Mouse (Mus musculus): ENCODE measurements around the gene Brdt.

Gene Brdt

DNA sequence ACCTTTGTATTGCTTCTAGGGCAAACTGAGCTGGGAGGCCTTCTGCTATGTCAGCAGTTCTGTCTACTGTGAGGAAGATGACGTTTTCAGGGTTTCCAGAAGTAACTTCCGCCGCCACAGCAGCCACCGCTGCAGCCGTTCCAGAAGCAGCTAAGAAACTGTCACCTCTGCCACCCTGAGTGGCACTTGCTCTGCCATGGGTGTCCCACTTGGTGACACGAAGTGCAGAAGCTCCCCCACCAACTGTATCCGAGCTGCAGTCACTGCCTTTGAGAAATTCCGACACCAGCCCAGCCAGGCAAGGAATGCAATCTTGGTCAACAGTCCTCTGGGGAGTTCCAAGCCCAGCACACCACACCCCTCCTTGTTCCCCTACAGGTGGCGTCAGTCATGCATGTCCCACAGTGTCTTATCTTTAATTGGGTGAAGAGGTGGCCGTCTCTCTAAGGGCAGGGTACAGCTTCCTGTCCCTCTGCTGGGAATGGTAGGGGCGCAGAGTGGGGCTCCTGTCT, 27.6 kb upstream of the Brdt start:
- no peaks in the 10 kb centered on the region for H3K9me3 ChIP-seq (ENCODE audit: low read length)
- H3K4me3 ChIP-seq (replicated peaks; ENCODE audit: low read length), result no peak overlapping the region
- no peaks in the 10 kb centered on the region for H3K36me3 ChIP-seq (ENCODE audit: insufficient read depth, low read length)
- H3K4me1 ChIP-seq (replicated peaks; ENCODE audit: low read depth, low read length), result peaks cover 3% of the 10 kb centered on the region; the same call in 1 of the 2 replicates
- TF ChIP-seq NANOG (IDR thresholded peaks at IDR 0.05; ENCODE audit: borderline replicate concordance, low read length) (no peak), POU5F1 (IDR thresholded peaks at IDR 0.05; ENCODE audit: borderline replicate concordance, low read length) (no peak)
- no peaks in the 10 kb centered on the region for H3K27me3 ChIP-seq (ENCODE audit: insufficient read depth, low read length)

DNA sequence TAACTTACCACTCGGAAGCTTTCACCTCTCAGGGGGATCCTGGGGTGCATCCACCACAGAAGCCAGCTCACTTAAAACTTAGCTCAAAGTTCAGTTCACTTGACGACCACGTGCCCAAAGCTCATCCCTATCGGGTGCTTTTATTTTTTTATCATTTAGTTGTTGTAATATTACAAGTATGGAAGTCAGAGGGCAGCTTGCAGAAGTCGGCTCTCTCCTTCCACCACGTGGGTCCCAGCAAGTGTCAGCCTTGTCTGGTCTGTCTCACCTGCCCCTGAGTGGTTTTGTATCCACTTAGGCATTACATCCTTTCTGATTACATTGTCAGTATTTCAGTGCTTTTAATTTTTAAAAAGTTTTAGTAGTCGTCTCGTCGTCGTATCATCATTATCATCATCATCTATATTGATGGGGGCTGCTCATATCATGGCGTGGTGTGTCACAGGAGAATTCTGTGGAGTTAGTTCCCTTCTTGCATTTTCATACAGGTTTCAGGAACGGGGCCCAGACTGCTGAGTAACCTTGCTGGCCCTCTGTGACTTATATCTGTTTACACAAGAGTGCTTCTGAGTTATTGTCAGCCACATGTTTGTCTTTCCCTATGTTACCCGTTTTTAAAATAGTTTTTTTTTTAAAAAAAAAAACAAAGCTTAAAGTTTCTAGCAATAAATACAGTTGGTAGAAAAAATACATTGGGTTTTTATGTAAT, 26.7 kb upstream of the Brdt start:
- peaks cover 3% of the 10 kb centered on the region; the same call in 1 of the 2 replicates for H3K4me1 ChIP-seq (replicated peaks; ENCODE audit: low read depth, low read length)
- H3K36me3 ChIP-seq (ENCODE audit: insufficient read depth, low read length), result no peaks in the 10 kb centered on the region
- H3K27me3 ChIP-seq (ENCODE audit: insufficient read depth, low read length), result no peaks in the 10 kb centered on the region
- H3K4me3 ChIP-seq (replicated peaks; ENCODE audit: low read length), result no peak overlapping the region
- no peaks in the 10 kb centered on the region for H3K9me3 ChIP-seq (ENCODE audit: low read length)
- TF ChIP-seq NANOG (IDR thresholded peaks at IDR 0.05; ENCODE audit: borderline replicate concordance, low read length) (no peak), CTCF (conservative IDR thresholded peaks at IDR 0.05; ENCODE audit: low read length) (no peak), POU5F1 (IDR thresholded peaks at IDR 0.05; ENCODE audit: borderline replicate concordance, low read length) (no peak)

DNA sequence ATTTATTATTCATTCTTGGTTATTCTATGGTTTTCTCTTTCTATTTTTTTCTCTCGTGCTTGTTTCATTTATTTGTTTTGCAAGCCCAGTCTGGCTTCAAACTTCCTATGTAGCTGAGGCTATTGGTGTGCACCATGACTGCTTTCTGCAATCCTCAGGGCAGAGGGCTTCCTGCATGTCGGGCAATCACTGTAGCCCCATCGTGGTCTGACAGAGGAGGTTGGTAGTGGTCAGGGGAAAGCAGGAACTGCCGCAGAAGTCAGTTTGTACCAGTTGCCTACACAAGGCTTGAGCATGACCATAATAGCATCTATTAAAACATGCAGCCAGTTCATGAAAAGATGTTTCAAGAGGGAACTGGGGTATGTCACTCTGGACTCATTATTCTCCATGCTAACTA, 23.5 kb upstream of the Brdt start:
- no peaks in the 10 kb centered on the region for H3K27me3 ChIP-seq (ENCODE audit: insufficient read depth, low read length)
- no peak overlapping the region for H3K4me3 ChIP-seq (replicated peaks; ENCODE audit: low read length)
- H3K36me3 ChIP-seq (ENCODE audit: insufficient read depth, low read length), result no peaks in the 10 kb centered on the region
- no peak for TF ChIP-seq NANOG (IDR thresholded peaks at IDR 0.05; ENCODE audit: borderline replicate concordance, low read length)
- no peak for TF ChIP-seq POU5F1 (IDR thresholded peaks at IDR 0.05; ENCODE audit: borderline replicate concordance, low read length)
- no peak for TF ChIP-seq CTCF (conservative IDR thresholded peaks at IDR 0.05; ENCODE audit: low read length)
- H3K4me1 ChIP-seq (replicated peaks; ENCODE audit: low read depth, low read length), result peaks cover 3% of the 10 kb centered on the region; the same call in 1 of the 2 replicates
- peaks cover 6% of the 10 kb centered on the region for H3K9me3 ChIP-seq (ENCODE audit: low read length)

DNA sequence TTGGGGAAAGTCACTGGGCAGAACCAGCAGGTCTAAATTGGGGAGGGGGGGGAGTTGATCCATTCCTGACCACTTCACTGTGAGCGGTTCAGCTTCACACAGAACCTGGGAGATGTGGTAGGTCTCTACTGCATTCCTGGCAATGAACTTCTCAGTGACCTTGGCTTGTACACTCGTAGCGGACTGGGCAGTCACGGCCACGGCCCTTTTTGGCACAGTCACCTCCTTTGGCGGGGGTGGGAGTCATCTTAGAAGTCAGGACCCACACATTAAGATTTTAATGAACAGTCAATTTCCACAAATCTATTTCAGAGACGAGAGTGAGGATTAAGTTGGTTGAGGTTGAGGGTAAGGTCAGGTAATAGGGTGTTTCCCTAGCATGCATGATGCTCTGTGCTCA, 13.8 kb upstream of the Brdt start:
- no peaks in the 10 kb centered on the region for H3K4me1 ChIP-seq (replicated peaks; ENCODE audit: low read depth, low read length)
- no peaks in the 10 kb centered on the region; the same call in 1 of the 2 replicates for H3K27me3 ChIP-seq (ENCODE audit: insufficient read depth, low read length)
- no peaks in the 10 kb centered on the region for H3K36me3 ChIP-seq (ENCODE audit: insufficient read depth, low read length)
- TF ChIP-seq NANOG (IDR thresholded peaks at IDR 0.05; ENCODE audit: borderline replicate concordance, low read length) (no peak), CTCF (conservative IDR thresholded peaks at IDR 0.05; ENCODE audit: low read length) (no peak), POU5F1 (IDR thresholded peaks at IDR 0.05; ENCODE audit: borderline replicate concordance, low read length) (no peak)
- H3K4me3 ChIP-seq (replicated peaks; ENCODE audit: low read length), result no peak overlapping the region
- H3K9me3 ChIP-seq (ENCODE audit: low read length), result peaks cover 15% of the 10 kb centered on the region

DNA sequence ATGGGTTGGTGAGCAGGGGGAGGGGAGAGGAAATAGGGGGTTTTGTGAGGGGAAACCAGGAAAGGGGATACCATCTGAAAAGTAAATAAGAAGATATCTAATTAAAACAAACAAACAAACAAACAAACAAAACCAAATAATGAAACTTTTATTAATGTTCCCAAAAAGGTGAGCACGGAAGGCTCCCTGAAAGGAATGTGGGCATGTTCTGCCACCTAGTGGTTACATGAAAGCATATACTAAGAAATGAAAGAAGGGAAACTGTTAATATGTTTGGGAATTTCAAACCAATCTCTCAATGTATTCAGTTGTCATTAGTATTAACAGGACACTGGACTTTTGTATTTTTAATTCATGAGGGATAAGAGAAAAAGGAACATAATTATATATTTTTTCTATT, 10.3 kb upstream of the Brdt start:
- no peaks in the 10 kb centered on the region for H3K9me3 ChIP-seq (ENCODE audit: low read length)
- no peaks in the 10 kb centered on the region for H3K4me1 ChIP-seq (replicated peaks; ENCODE audit: low read depth, low read length)
- H3K36me3 ChIP-seq (ENCODE audit: insufficient read depth, low read length), result no peaks in the 10 kb centered on the region
- TF ChIP-seq NANOG (IDR thresholded peaks at IDR 0.05; ENCODE audit: borderline replicate concordance, low read length) (no peak), CTCF (conservative IDR thresholded peaks at IDR 0.05; ENCODE audit: low read length) (peak; percentile 33)
- H3K4me3 ChIP-seq (replicated peaks; ENCODE audit: low read length), result no peak overlapping the region
- H3K27me3 ChIP-seq (ENCODE audit: insufficient read depth, low read length), result no peaks in the 10 kb centered on the region; the same call in 1 of the 2 replicates

DNA sequence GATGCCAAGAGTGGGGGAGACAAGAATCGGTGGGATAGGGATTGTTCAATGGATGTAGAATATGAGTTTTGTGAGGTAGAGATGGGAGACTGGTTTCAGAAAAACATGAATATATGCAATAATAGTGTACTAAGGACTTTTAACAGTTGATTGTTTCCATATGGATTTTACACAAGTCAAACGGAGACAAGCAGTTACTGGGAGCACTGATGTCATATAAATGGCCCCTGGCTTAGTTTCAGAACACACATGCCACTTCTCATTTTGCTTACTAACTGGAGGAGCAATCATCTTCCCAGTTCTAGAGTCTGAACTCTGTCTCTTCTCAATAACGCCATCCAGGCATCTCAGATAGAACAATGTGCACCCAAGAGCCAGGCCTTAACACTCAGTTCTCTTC, 9.4 kb downstream of the Brdt start:
- Histone ChIP-seq H3K4me1 (replicated peaks; ENCODE audit: low read depth, low read length) (peaks cover 10% of the 10 kb centered on the region; the same call in 1 of the 2 replicates), H3K9me3 (ENCODE audit: low read length) (no peaks in the 10 kb centered on the region)

DNA sequence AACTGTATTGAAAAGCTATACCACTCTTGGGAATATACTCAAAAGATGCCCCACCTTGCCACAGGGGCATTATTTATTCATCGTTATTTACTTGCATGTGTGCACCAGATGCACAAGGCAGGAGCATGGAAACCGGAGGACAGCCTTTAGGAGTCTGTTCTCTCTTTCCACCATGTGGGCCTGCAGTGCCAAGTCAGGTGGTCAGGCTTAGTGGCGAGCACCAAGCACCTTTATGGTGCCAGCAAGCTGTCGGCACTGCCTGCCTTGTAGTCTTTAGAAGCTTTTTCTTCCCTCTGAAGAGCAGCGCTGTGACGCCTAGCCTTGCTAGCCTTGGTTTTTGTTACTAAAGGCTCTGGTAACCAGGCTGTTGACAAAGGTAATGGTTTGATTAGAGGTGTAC, 11.9 kb downstream of the Brdt start:
- no peaks in the 10 kb centered on the region for H3K9me3 ChIP-seq (ENCODE audit: low read length)
- no peak for TF ChIP-seq POU5F1 (IDR thresholded peaks at IDR 0.05; ENCODE audit: borderline replicate concordance, low read length)
- TF ChIP-seq NANOG (IDR thresholded peaks at IDR 0.05; ENCODE audit: borderline replicate concordance, low read length), result no peak
- no peak for TF ChIP-seq CTCF (conservative IDR thresholded peaks at IDR 0.05; ENCODE audit: low read length)

More for the DNA sequence above, 9.4 kb downstream of the Brdt start:
- TF ChIP-seq POU5F1 (IDR thresholded peaks at IDR 0.05; ENCODE audit: borderline replicate concordance, low read length) (no peak), CTCF (conservative IDR thresholded peaks at IDR 0.05; ENCODE audit: low read length) (no peak), NANOG (IDR thresholded peaks at IDR 0.05; ENCODE audit: borderline replicate concordance, low read length) (no peak)
- H3K36me3 ChIP-seq (ENCODE audit: insufficient read depth, low read length), result no peaks in the 10 kb centered on the region
- no peak overlapping the region for H3K4me3 ChIP-seq (replicated peaks; ENCODE audit: low read length)
- H3K27me3 ChIP-seq (ENCODE audit: insufficient read depth, low read length), result no peaks in the 10 kb centered on the region

DNA sequence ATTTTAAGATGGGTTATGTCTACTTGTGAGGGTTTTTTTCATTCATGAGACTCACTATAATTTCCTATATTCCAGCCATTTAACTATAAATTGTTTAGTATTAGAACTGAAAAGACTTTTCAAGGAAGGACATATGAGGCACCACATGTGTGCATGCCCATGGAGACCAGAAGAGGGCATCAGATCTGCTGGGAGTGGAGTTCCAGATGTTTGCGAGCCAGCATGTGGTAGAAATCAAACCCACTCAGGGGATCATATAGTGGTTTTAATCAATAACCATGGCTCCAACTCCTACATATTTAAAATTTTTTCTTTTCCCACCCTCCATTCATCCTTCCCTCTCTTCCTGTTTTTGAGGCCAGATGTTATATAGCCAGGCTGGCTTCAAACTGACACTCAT, 15.3 kb downstream of the Brdt start:
- no peaks in the 10 kb centered on the region for H3K9me3 ChIP-seq (ENCODE audit: low read length)
- no peak for TF ChIP-seq NANOG (IDR thresholded peaks at IDR 0.05; ENCODE audit: borderline replicate concordance, low read length)
- TF ChIP-seq POU5F1 (IDR thresholded peaks at IDR 0.05; ENCODE audit: borderline replicate concordance, low read length), result no peak
- no peak for TF ChIP-seq CTCF (conservative IDR thresholded peaks at IDR 0.05; ENCODE audit: low read length)
- H3K4me1 ChIP-seq (replicated peaks; ENCODE audit: low read depth, low read length), result 0 out of 2 replicates have a peak, but pooled peaks cover 4% of the 10 kb centered on the region
- no peaks in the 10 kb centered on the region for H3K36me3 ChIP-seq (ENCODE audit: insufficient read depth, low read length)
- H3K4me3 ChIP-seq (replicated peaks; ENCODE audit: low read length), result no peak overlapping the region
- H3K27me3 ChIP-seq (ENCODE audit: insufficient read depth, low read length), result no peaks in the 10 kb centered on the region

More for the DNA sequence above, 11.9 kb downstream of the Brdt start:
- Histone ChIP-seq H3K4me3 (replicated peaks; ENCODE audit: low read length) (no peak overlapping the region), H3K4me1 (replicated peaks; ENCODE audit: low read depth, low read length) (peaks cover 10% of the 10 kb centered on the region; the same call in 1 of the 2 replicates), H3K27me3 (ENCODE audit: insufficient read depth, low read length) (no peaks in the 10 kb centered on the region), H3K36me3 (ENCODE audit: insufficient read depth, low read length) (no peaks in the 10 kb centered on the region)
